Mouse (Mus musculus): Measurements from ENCODE around the gene Catsperd.

- TF ChIP-seq CTCF (conservative IDR thresholded peaks at IDR 0.05; ENCODE audit: insufficient read depth, insufficient read length, low read depth, low read length): no peak
- TF ChIP-seq POLR2A (IDR thresholded peaks at IDR 0.05; ENCODE audit: low read depth, low read length): no peak
Measured at GRCm38 (mm10) chr17:56626260-56626659, 1.7 kb upstream of the Catsperd start.

All from kidney, adult 2 months (tissue).